Mouse (Mus musculus): ENCODE data around the gene Ndufaf1. TPM values are rescaled to one million over a fixed set of nuclear protein-coding genes. Genes with fewer than 3 reads are reported as not detected.

Ndufaf1 gene
- polyA plus RNA-seq, 1 experiment from 2014 or later = 36.7 TPM

- ChIA-PET CTCF (no interaction called here), POLR2A (interaction anchor here (0.7 kb wide), 1 partner anchor 22 kb away, joined by 3 read pairs; no protein-coding TSS in a partner anchor)
- DNase-seq (ENCODE audit: low read depth, low spot score) = peak; percentile 86
- in situ Hi-C loops (cut with MboI; ENCODE audit: low pct_unique_long_range_greater_than_20kb) = no loop called here
- TF ChIP-seq CTCF (IDR thresholded peaks at IDR 0.05) = no peak
- ATAC-seq = peak; percentile 99
- no peaks in the 10 kb centered on the region for H3K27me3 ChIP-seq
Observed at GRCm38 (mm10) chr2:119618199-119618982, 44.2 kb downstream of the Ndufaf1 start, which contains the start of the genes Nusap1 and Oip5. Gene Nusap1 (plus strand): TSS chr2:119618298. Gene Oip5 (minus strand): TSS chr2:119618469.

GRCm38 (mm10) chr2:119617841-119618198 lies 44.8 kb downstream of the Ndufaf1 start:
- POLR2A ChIA-PET = no interaction called here
- TF ChIP-seq CTCF (IDR thresholded peaks at IDR 0.05) = no peak
- no peaks in the 10 kb centered on the region for H3K27me3 ChIP-seq
- CTCF ChIA-PET = no interaction called here
- in situ Hi-C loops (cut with MboI; ENCODE audit: low pct_unique_long_range_greater_than_20kb) = no loop called here
- ATAC-seq = peak; percentile 46
- no peak for DNase-seq (ENCODE audit: low read depth, low spot score)

GRCm38 (mm10) chr2:119607023-119607422 lies 55.6 kb downstream of the Ndufaf1 start:
- in situ Hi-C loops (cut with MboI; ENCODE audit: low pct_unique_long_range_greater_than_20kb) = no loop called here
- DNase-seq (ENCODE audit: low read depth, low spot score) (no peak), ATAC-seq (no peak)
- H3K27me3 ChIP-seq = no peaks in the 10 kb centered on the region
- peak; percentile 10 for TF ChIP-seq CTCF (IDR thresholded peaks at IDR 0.05)
- CTCF ChIA-PET = no interaction called here
- POLR2A ChIA-PET = no interaction called here

Other genes starting within 250 kb of the Ndufaf1 start
- 17.7 TPM for gene Ino80, start 185.1 kb downstream of the Ndufaf1 start, polyA plus RNA-seq (2021)
- gene Exd1, start 115.2 kb downstream of the Ndufaf1 start, polyA plus RNA-seq (2021) = 1.7 TPM
- 114 TPM for gene Chp1, start 115.1 kb downstream of the Ndufaf1 start, polyA plus RNA-seq (2021)
- 27.9 TPM for gene Nusap1, start 44.5 kb downstream of the Ndufaf1 start, polyA plus RNA-seq (2021)
- 16.3 TPM for gene Oip5, start 44.4 kb downstream of the Ndufaf1 start, polyA plus RNA-seq (2021)
- 36.0 TPM for gene Rtf1, start 12.2 kb upstream of the Ndufaf1 start, polyA plus RNA-seq (2021)
- 0.30 TPM for gene Itpka, start 79.5 kb upstream of the Ndufaf1 start, polyA plus RNA-seq (2021)
- gene Ltk, start 97.6 kb upstream of the Ndufaf1 start, polyA plus RNA-seq (2021) = 14.5 TPM
- gene Rpap1, start 124.7 kb upstream of the Ndufaf1 start, polyA plus RNA-seq (2021) = 19.1 TPM
- gene Tyro3, start 134.9 kb upstream of the Ndufaf1 start, polyA plus RNA-seq (2021) = 11.0 TPM
- gene Mga, start 234.4 kb upstream of the Ndufaf1 start, polyA plus RNA-seq (2021) = 17.8 TPM

Measured in Patski (cell line).